Comparison of ENCODE assay signal across 19 mouse cellular contexts in the genomic region with DNA sequence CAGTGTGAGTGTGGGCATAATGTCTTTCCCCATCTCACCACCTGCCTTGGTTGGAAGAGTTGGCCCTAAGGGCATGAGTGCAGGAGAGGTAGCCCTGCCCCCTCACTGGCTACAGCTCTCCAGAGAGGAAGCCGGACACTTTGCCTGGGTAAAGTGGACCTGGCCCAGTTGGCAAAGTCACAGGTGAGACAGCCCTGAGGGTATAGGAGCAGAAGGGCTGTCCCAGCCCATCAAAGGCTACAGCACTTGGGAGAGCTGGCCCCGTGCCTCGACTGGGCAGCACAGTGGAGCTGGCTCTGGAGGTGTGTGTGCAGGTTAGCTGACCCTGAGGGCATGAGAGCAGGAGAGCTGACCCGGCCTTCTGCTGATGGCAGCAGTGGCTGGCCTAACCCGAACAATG. TPM values are rescaled to one million over a fixed set of nuclear protein-coding genes. Genes with fewer than 3 reads are reported as not detected.
DNase-seq lines count a peak whose midpoint lies in the region; ATAC-seq lines count a peak whose summit lies in the region.
"Had no signal": no experiment of that assay in that cellular context is flagged by ENCODE, and none has a peak within 500 bp of the region (broad histone marks: within the 10 kb centered on the region; RNA-seq: fewer than 3 reads in every experiment).

No protein-coding gene starts in this region.

- peak; percentile 19 for DNase-seq in adrenal gland, postnatal 10 days
- DNase-seq in adrenal gland, adult 18-20 months (ENCODE audit: low spot score in 2 of 2): no peak
- DNase-seq in kidney, postnatal 25 days: peak; percentile 1 to 38
- no peak for DNase-seq in kidney, postnatal 4 days
- DNase-seq in cerebellum, adult 11-12 months: peak; percentile 39
- peak; percentile 30 to 57 for DNase-seq in cerebellum, postnatal 14 days
- DNase-seq in left cerebral cortex, adult 18-20 months (ENCODE audit: low spot score in 2 of 2): no peak
- DNase-seq: embryo, embryonic 11 days; forebrain, postnatal 0 days; layer of hippocampus, postnatal 36 days; lung, adult 2 months; lung, postnatal 36 days; right cerebral cortex, postnatal 25 days; thymus, adult 18-20 months had no signal

- ATAC-seq in CD4-positive, CD25-positive, alpha-beta regulatory T cell, adult 4 months: no peak
- ATAC-seq: activated CD4-positive, CD25-positive, alpha-beta regulatory T cell, adult 4 months; forebrain, postnatal 0 days; hindbrain, postnatal 0 days; intestine, postnatal 0 days; liver, embryonic 12.5 days had no signal

RNA-seq across cellular contexts. Expression of a gene that starts 24.7 kb away (rescaled TPM):
- total RNA-seq in adrenal gland, postnatal 10 days (2021): 10 to 100 TPM; 12.8 to 17.2 TPM
- total RNA-seq in adrenal gland, adult 18-20 months (2021): 10 to 100 TPM in 1 of 2 experiments, 1 to 10 TPM in 1; 6.6 to 12.5 TPM
- polyA plus RNA-seq in CD4-positive, CD25-positive, alpha-beta regulatory T cell, adult 4 months (2017; shearing (Covaris generic)): under 1 TPM; 0.51 to 0.71 TPM
- total RNA-seq in left cerebral cortex, adult 18-20 months (2021): 10 to 100 TPM; 36.1 to 38.8 TPM

RNA-seq across cellular contexts. Expression of a gene that starts 56.2 kb away (rescaled TPM):
- total RNA-seq in adrenal gland, postnatal 10 days (2021): 10 to 100 TPM; 18.5 to 23.0 TPM
- total RNA-seq in adrenal gland, adult 18-20 months (2021): 10 to 100 TPM; 14.9 to 16.2 TPM
- 1 to 10 TPM; 2.7 to 3.7 TPM for polyA plus RNA-seq in CD4-positive, CD25-positive, alpha-beta regulatory T cell, adult 4 months (2017; shearing (Covaris generic))
- 10 to 100 TPM; 69.4 to 76.9 TPM for total RNA-seq in left cerebral cortex, adult 18-20 months (2021)

Comparison
In these comparisons a context has a peak if more than half of its experiments do, and no peak if none do; other contexts are left out.
1. DNase-seq: peak in adrenal gland, postnatal 10 days (single experiment), kidney, postnatal 25 days (2 of 2), cerebellum, adult 11-12 months (single experiment) and cerebellum, postnatal 14 days (2 of 2); none in adrenal gland, adult 18-20 months (0 of 2), kidney, postnatal 4 days (0 of 2) and left cerebral cortex, adult 18-20 months (0 of 2).